Mouse (Mus musculus) lung, postnatal 0 days (tissue): ENCODE data around the gene Esrrg.

Experiments used
- CTCF ChIP-seq: IDR thresholded peaks from 2 replicates; pipeline ENCODE4 v1.5.1; 2016; ENCODE audit warnings: antibody characterized with exemption, mild to moderate bottlenecking
- EP300 ChIP-seq: IDR thresholded peaks from 2 replicates; pipeline ENCODE4 v1.6.1; 2016; ENCODE audit warnings: antibody characterized with exemption, mild to moderate bottlenecking, control low read depth

GRCm38 (mm10) chr1:188241766-188242165 is 633.2 kb downstream of the Esrrg start:
- no peak for TF ChIP-seq CTCF
- no peak for TF ChIP-seq EP300
